Mouse (Mus musculus) neural tube, embryonic 14.5 days (tissue): ENCODE measurements around the gene Dnm1. TPM values are rescaled to one million over a fixed set of nuclear protein-coding genes. Genes with fewer than 3 reads are reported as not detected.

Source experiments
- ATAC-seq: fragments of 200-750 bp; cut with Nextera tagmentation; 2 replicates; pipeline ENCODE4 v1.8.0; 2017; ENCODE audit warnings: low read depth, mild to moderate bottlenecking, moderate TSS enrichment, moderate library complexity
- H3K27ac ChIP-seq: fragments of 300-500 bp; sonication (generic); 2 replicates; pipeline ENCODE4 v1.5.1; 2014; ENCODE audit warnings: low read depth, mild to moderate bottlenecking, control low read depth, low read length, moderate library complexity, mixed read lengths
- H3K27me3 ChIP-seq: fragments of 300-500 bp; sonication (generic); 2 replicates; pipeline ENCODE4 v1.6.1; 2014; ENCODE audit warnings: low read length; ENCODE audit not compliant: control insufficient read depth, insufficient read depth
- H3K36me3 ChIP-seq: fragments of 300-500 bp; sonication (generic); 2 replicates; pipeline ENCODE4 v1.6.1; 2014; ENCODE audit warnings: low read length, mixed read lengths; ENCODE audit not compliant: control insufficient read depth, insufficient read depth
- H3K4me1 ChIP-seq: fragments of 300-500 bp; sonication (generic); 2 replicates; pipeline ENCODE4 v1.6.1; 2014; ENCODE audit warnings: low read length; ENCODE audit not compliant: control insufficient read depth, insufficient read depth
- H3K4me2 ChIP-seq: fragments of 300-500 bp; sonication (generic); 2 replicates; pipeline ENCODE4 v1.6.1; 2014; ENCODE audit warnings: mild to moderate bottlenecking, low read depth, low read length, control low read depth
- H3K4me3 ChIP-seq: fragments of 300-500 bp; sonication (generic); 2 replicates; pipeline ENCODE4 v1.5.1; 2014; ENCODE audit warnings: low read depth, low read length, control low read depth, mixed read lengths
- H3K9ac ChIP-seq: fragments of 300-500 bp; sonication (generic); replicated peaks from 2 replicates; pipeline ENCODE4 v1.6.1; 2014; ENCODE audit warnings: low read depth, mild to moderate bottlenecking, control low read depth, low read length, mixed read lengths
- H3K9me3 ChIP-seq: fragments of 300-500 bp; sonication (generic); 2 replicates; pipeline ENCODE4 v1.6.1; 2016; ENCODE audit warnings: low read length; ENCODE audit not compliant: control insufficient read depth
- WGBS: fragments of 180-500 bp; shearing (Covaris S2); extraction: QIAGEN DNeasy Blood & Tissue Kit; methylation state at CpG from one replicate; pipeline ENCODE4 v1.1.7; 2014; 5-methylcytosine and 5-hydroxymethylcytosine counted together
- polyA plus RNA-seq: library from polyadenylated mRNA; unstranded; fragments of >200 nt; fragmentation: Nextera tagmentation; extraction: Ambion mirVana; gene quantifications from 2 replicates; pipeline ENCODE4 v1.2.1, GENCODE M21; 2014

Dnm1 gene
- polyA plus RNA-seq, 1 experiment from 2014 or later = 146 TPM

DNA sequence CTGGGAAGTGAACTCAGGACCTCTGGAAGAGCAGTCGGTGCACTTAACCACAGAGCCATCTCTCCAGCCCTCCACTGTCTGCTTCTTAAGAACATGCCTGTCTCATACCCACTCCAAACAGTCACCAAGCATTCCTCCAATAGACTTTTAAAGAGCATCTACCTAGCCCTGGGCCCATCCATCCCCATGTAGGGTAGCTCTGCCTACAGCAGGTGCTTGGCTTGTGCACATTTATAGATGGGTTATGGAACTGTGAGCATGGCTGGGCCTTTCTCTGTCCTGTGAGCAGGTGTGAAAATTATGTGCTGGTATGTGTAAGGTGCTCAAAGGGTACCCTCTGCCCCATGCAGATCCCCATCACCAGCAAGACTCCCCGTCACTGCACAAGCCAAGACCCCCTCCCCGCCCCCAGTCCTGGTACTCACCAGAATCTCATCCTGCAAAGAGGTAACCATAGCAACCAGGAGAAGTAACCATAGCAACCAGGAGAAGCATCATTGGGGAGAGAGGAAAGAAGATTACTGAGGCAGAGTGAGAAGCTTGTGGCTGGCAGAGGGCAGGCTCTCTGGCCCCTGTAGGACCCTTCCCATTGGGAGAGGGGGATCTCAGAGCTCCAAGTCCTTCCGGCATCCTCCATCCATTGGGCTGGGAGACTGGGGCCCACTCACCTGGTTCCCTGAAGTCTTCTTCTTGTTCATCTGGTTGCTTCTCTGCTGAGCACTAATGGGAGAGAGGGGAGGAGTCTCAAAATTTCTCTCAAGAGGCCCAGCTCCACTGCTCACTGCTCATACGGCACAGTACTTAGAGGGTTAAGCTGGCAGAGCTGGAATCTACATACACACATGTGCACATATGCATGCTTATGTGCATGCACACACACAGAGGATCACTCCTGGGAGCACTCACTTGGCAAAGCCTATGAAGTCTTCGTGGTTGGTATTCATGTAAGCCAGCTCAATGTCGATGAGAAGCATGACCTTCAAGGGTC, 30.1 kb downstream of the Dnm1 start:
- H3K9ac ChIP-seq = 0 out of 2 replicates have a peak overlapping the region, but pooled peaks have one; percentile 21
- peak overlapping the region; percentile 73 for H3K27ac ChIP-seq
- H3K4me1 ChIP-seq = peaks cover 8% of the 10 kb centered on the region; the same call in 1 of the 2 replicates
- no peak overlapping the region for H3K4me3 ChIP-seq
- no peaks in the 10 kb centered on the region for H3K9me3 ChIP-seq
- 0 out of 2 replicates have a peak overlapping the region, but pooled peaks have one; percentile 6 for H3K4me2 ChIP-seq
- ATAC-seq = peak; percentile 68
- 0 out of 2 replicates have a peak, but pooled peaks cover 8% of the 10 kb centered on the region for H3K36me3 ChIP-seq
- H3K27me3 ChIP-seq = no peaks in the 10 kb centered on the region
- 55% methylated on average over 7 of the region's 7 CpGs for WGBS

DNA sequence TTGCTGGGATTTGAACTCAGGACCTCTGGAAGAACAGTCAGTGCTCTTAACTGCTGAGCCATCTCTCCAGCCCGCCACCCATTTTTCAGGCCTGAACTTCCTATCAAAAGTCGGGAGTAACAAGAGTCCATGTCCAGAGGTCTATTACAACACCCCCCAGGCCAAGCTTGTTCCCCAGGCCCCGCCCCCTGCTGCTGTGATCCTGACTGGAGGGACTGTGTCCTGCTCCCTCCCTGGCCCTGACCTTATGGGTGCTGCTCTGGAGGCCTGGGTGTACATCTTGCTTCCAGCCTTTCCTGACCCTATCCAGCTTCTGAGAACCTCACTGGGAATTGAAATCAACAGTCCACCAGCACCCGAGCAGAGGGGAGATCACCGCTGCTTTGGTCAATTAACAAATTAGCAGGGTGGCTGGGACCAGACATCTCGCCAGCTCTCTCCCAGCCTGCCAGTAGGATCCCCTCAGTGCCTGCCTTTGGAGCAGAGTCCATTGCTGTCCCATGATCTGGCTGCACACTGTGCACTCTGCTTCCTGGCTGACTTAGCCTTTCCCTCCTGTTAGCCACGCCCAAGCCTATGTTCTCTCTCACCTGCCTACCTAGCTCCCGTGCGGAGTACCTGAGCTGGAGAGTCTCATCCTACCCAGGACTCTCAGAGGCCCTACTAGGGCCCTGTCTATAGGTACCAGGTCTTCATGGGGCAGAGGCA, 31.4 kb downstream of the Dnm1 start:
- Histone ChIP-seq H3K4me3 (no peak overlapping the region), H3K36me3 (0 out of 2 replicates have a peak, but pooled peaks cover 8% of the 10 kb centered on the region), H3K4me2 (no peak overlapping the region), H3K9ac (no peak overlapping the region), H3K9me3 (no peaks in the 10 kb centered on the region), H3K27ac (no peak overlapping the region), H3K27me3 (no peaks in the 10 kb centered on the region), H3K4me1 (peaks cover 8% of the 10 kb centered on the region; the same call in 1 of the 2 replicates)
- WGBS = 66% methylated on average over 9 of the region's 9 CpGs
- ATAC-seq = no peak

DNA sequence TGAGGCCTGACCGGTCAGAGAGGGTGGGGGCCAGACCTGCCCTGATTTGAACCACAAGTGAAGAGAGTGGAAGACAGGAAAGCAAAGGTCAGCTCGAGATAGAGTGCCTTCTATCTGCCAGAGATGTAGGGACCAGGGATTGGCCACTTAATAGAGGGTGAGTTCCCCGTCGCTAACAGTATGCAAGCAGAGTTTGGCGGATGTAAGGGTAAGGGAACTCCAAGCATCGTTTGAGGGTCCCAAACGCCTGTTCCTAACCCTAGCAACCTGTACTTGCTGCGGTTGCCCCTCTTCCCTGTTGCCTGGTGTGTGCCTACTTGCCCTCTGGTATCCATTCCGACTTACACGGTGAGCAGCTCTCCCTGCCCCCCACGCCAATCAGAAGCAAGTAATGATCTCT, 32.4 kb downstream of the Dnm1 start:
- peaks cover 14% of the 10 kb centered on the region; the same call in 1 of the 2 replicates for H3K36me3 ChIP-seq
- H3K27ac ChIP-seq = no peak overlapping the region
- WGBS = 73% methylated on average over 11 of the region's 11 CpGs
- H3K4me3 ChIP-seq = no peak overlapping the region
- H3K9ac ChIP-seq = no peak overlapping the region
- H3K4me1 ChIP-seq = peaks cover 8% of the 10 kb centered on the region; the same call in 1 of the 2 replicates
- no peaks in the 10 kb centered on the region for H3K27me3 ChIP-seq
- no peak overlapping the region for H3K4me2 ChIP-seq
- ATAC-seq = no peak
- no peaks in the 10 kb centered on the region for H3K9me3 ChIP-seq

DNA sequence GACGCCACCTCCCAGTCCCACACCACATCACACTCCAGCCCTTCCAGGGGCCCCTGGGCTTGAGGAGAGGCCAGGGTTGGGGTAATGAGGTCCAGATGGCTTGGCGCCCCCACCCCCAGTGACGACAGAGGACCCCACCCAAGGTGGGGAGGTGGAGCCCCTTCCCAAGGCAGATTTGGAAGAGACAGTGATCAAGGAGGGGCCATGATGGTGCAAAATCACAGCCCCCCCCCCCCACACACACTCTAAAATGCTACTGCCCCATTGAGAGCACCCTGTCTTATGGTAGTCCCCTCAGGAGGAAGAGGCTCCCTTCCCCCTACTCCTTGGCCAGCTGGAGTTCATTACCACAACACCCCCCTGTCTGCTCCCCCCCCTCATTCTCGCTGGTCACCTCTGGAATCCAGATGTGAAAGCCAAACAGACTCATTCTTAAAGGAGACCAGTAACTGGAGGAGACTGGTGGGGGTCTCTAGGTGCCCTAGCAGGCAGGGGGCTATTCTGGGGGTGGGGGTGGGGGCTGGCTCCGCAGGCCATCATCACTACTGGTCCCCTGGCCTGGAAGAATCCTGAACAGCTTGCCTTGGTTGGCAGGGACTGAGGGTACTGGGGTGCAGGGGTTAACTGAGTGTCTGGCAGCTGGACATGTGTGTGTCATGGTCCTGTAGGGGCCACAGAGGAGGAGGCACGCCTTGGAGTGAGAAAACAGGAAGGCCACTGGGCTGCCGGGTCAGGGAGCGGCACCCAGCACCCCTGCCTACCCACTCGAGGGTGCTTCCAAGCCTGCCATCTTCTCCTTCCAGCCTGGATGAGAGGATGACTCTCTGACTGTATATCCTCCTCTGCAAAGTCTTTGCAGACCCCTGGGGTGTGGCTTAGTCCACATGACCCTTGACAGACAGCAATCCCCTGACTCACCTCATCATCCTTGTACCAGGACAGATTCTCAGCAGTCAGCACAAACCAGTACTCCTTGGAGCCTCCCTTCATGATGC, 33.3 kb downstream of the Dnm1 start:
- H3K9me3 ChIP-seq = no peaks in the 10 kb centered on the region
- no peak overlapping the region for H3K27ac ChIP-seq
- 54% methylated on average over 9 of the region's 9 CpGs for WGBS
- no peaks in the 10 kb centered on the region for H3K27me3 ChIP-seq
- no peak overlapping the region for H3K4me3 ChIP-seq
- H3K4me2 ChIP-seq = no peak overlapping the region
- H3K4me1 ChIP-seq = peaks cover 8% of the 10 kb centered on the region; the same call in 1 of the 2 replicates
- H3K36me3 ChIP-seq = peaks cover 14% of the 10 kb centered on the region
- ATAC-seq = no peak
- no peak overlapping the region for H3K9ac ChIP-seq

GRCm38 (mm10) chr2:32318709-32319585, 34.2 kb downstream of the Dnm1 start:
- WGBS = 67% methylated on average over 14 of the region's 14 CpGs
- Histone ChIP-seq H3K27me3 (no peaks in the 10 kb centered on the region), H3K4me1 (peaks cover 8% of the 10 kb centered on the region; the same call in 1 of the 2 replicates), H3K9ac (0 out of 2 replicates have a peak overlapping the region, but pooled peaks have one; percentile 0), H3K4me2 (peak overlapping the region; percentile 22; the same call in 1 of the 2 replicates), H3K4me3 (no peak overlapping the region), H3K9me3 (no peaks in the 10 kb centered on the region), H3K27ac (no peak overlapping the region), H3K36me3 (peaks cover 16% of the 10 kb centered on the region)
- ATAC-seq = no peak

GRCm38 (mm10) chr2:32317791-32318417, 35.2 kb downstream of the Dnm1 start:
- H3K27ac ChIP-seq = peak overlapping the region; percentile 12; the same call in 1 of the 2 replicates
- peaks cover 4% of the 10 kb centered on the region; the same call in 1 of the 2 replicates for H3K4me1 ChIP-seq
- peak overlapping the region; percentile 9; the same call in 1 of the 2 replicates for H3K4me3 ChIP-seq
- H3K4me2 ChIP-seq = peak overlapping the region; percentile 22; the same call in 1 of the 2 replicates
- no peaks in the 10 kb centered on the region for H3K9me3 ChIP-seq
- H3K9ac ChIP-seq = 0 out of 2 replicates have a peak overlapping the region, but pooled peaks have one; percentile 0
- H3K36me3 ChIP-seq = peaks cover 16% of the 10 kb centered on the region
- 10% methylated on average over 19 of the region's 19 CpGs for WGBS
- no peaks in the 10 kb centered on the region for H3K27me3 ChIP-seq
- ATAC-seq = peak; percentile 25; the same call in 1 of the 2 replicates

DNA sequence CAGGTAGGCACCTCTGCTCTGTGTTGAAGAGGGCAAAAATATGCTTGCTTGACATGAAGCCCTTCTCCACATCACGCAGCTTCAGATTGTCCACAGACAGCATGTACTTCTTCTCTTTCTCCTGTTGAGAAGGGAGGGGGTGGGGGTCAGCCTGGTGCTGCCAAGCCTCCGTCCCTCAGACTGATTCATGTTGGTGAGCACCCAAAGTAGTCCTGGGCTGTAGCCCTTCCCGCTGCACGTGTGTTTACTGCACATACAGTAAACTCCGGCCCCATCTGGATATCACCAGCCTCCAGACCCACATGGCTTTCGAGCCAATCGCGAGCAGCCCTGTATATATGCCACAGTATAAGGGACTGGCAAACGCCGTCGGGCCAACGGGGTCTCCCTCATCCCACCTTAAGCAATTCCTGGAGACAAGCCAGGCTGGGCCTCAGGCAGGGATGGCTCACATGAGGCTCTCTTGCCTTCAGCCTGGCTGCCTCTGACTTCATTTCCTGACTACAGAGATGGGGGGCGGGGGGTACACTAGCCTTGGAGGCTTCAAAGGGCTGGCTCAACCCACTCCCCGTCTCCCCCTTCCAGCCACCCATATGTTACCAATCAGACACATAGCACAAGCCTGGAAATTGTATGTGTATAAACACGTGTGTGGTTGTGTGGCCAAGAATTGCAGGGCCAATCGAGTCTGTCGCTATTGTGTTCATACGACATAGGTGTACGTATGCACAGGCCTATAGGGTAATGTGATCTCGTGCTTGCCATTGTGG, 36.1 kb downstream of the Dnm1 start:
- Histone ChIP-seq H3K27ac (no peak overlapping the region), H3K4me3 (no peak overlapping the region), H3K4me1 (peaks cover 4% of the 10 kb centered on the region; the same call in 1 of the 2 replicates), H3K36me3 (peaks cover 16% of the 10 kb centered on the region), H3K9ac (no peak overlapping the region), H3K9me3 (no peaks in the 10 kb centered on the region), H3K4me2 (no peak overlapping the region), H3K27me3 (peaks cover under 1% of the 10 kb centered on the region; the same call in 1 of the 2 replicates)
- no peak for ATAC-seq
- WGBS = 73% methylated on average over 20 of the region's 20 CpGs
